Mouse (Mus musculus): ENCODE measurements at regions not wholly inside any gene's neighbourhood (a gene's known extent, or its start where the extent isn't known, plus 50 kb on each side); places are given as distances from the start of the nearest gene placed in this dataset.
A peak's percentile ranks its signal among the peaks of the same experiment; 100 is the strongest.

DNA sequence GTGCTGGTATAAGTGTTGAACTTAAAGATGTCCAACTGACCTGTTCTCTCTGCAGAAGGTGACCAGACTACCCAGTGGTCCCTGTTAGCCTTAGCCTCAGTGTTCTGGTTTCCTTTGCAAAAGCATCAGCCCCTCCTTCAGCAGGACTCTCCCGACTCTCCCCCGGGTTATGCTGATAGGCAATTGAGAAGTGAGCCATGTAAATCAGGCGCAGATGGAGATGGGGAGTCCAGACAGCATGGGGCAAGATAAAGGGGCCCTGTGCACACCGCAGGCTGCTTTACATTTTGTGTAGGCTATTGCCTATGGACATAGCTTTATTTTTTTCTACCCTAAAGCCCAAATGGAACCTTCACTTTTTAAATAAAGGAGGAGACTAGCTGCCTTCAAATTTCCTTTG, 213.0 kb downstream of the Med10 start:
- CTCF ChIA-PET, result no interaction called here
- DNase-seq (ENCODE audit: low read depth, low spot score) (no peak), ATAC-seq (no peak)
- in situ Hi-C loops (cut with MboI; ENCODE audit: low pct_unique_long_range_greater_than_20kb), result no loop called here
- no peak for TF ChIP-seq CTCF (IDR thresholded peaks at IDR 0.05)
- POLR2A ChIA-PET, result no interaction called here
- peaks cover 3% of the 10 kb centered on the region for H3K27me3 ChIP-seq

DNA sequence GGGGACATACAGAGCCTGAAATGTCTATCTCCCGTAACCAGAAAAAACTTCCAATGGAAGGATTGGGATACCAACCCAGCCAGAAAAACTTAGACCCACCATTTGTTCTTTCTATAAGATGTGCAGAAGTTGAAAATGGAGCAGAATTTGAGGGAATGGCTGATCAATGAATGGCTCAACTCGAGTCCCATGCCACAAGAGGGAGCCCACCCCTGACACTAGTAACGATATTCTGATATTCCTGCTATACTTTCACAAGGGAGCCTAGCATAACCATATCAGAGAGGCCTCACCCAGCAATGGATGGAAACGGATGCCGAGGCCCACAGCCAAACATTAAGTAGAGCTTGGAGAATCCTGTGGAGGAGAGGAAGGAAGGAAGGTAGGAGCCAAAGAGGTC, 215.3 kb downstream of the Med10 start:
- POLR2A ChIA-PET, result no interaction called here
- DNase-seq (ENCODE audit: low read depth, low spot score), result no peak
- ATAC-seq, result no peak
- TF ChIP-seq CTCF (IDR thresholded peaks at IDR 0.05), result peak; percentile 24
- in situ Hi-C loops (cut with MboI; ENCODE audit: low pct_unique_long_range_greater_than_20kb), result no loop called here
- CTCF ChIA-PET, result no interaction called here
- peaks cover 3% of the 10 kb centered on the region for H3K27me3 ChIP-seq

DNA sequence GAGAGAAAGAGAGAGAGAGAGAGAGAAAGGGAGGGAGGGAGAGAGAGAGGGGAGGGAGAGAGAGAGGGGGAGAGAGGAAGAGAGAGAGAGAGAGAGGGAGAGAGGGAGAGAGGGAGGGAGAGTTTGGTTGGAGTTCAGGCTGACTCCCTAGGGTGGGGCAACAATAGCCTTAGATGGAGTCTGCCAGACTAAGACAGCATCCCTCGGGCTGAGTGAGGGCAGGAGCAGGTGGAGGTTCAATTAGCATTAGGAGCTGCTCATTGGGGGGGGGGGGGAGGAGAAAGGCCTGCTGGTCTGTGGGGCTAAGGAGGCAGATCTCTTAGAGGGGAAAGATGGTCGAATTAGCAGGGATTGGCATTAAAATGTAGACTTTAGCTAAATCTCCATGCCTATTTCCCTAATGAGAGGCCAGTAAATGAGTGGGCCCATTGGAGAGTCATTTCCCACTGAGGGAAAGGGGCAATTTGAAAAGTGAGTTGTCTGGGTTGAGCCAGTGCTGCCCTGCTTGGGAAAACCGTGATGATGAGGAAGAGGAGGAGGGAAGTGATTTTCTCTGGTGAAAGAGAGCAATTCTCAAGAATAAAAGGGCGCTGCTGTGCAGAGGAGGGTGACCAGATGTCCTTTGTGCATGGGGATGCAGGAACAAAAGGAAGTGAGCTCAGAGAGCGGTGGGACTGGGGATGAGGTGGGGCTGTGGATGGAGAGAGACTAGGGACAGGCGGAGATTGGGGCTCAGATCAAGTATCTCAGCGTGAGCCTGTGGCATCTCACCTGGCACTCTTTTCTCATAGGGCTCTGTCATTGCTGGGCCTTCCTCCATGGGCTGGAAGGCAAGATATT, 218.0 kb downstream of the Med10 start:
- in situ Hi-C loops (cut with MboI; ENCODE audit: low pct_unique_long_range_greater_than_20kb), result no loop called here
- ATAC-seq (no peak), DNase-seq (ENCODE audit: low read depth, low spot score) (no peak)
- ChIA-PET CTCF (no interaction called here), POLR2A (no interaction called here)
- TF ChIP-seq CTCF (IDR thresholded peaks at IDR 0.05), result no peak
- no peaks in the 10 kb centered on the region for H3K27me3 ChIP-seq

DNA sequence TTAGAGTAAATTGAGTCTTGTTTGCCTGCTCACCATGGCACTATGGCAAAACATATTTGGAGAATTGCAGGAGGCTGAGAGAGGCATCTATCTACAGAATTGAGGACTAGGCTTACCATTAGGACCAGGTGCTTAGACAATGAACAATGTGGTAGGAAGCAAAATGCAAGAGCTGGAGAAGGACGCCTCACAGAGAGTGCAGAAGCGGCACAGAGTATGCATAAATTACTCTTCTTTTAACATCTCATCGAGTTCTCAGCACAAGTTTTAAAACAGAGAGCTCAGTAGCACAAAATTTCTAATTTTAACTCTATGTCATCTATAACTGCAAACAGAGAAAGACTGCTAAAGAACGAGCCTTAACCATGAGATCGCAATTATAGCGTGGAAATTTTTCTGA, 231.1 kb downstream of the Med10 start:
- no peak for TF ChIP-seq CTCF (IDR thresholded peaks at IDR 0.05)
- DNase-seq (ENCODE audit: low read depth, low spot score), result no peak
- CTCF ChIA-PET, result no interaction called here
- POLR2A ChIA-PET, result no interaction called here
- ATAC-seq, result no peak
- in situ Hi-C loops (cut with MboI; ENCODE audit: low pct_unique_long_range_greater_than_20kb), result no loop called here
- H3K27me3 ChIP-seq, result peaks cover 4% of the 10 kb centered on the region

DNA sequence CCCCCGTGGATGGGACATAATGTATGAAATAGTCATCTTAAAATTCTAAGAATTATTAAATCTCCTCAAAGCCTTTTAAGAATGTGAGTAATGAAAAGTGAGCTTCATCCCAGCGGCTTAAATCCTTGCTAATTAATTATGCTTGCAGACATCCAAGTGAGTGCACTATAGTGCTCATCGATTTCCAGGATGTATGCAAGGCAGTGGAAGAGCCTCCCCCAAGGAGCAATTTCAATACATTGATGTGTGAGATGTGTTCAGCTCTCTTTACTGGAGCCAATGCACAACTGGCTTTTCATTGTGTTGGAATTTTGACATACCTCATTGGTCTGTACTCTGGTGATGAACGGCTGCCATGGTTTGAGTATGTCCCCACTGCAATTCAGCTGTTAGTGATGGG, 231.6 kb downstream of the Med10 start:
- DNase-seq (ENCODE audit: low read depth, low spot score), result no peak
- CTCF ChIA-PET, result no interaction called here
- in situ Hi-C loops (cut with MboI; ENCODE audit: low pct_unique_long_range_greater_than_20kb), result no loop called here
- POLR2A ChIA-PET, result no interaction called here
- peaks cover 4% of the 10 kb centered on the region for H3K27me3 ChIP-seq
- no peak for TF ChIP-seq CTCF (IDR thresholded peaks at IDR 0.05)
- ATAC-seq, result no peak

DNA sequence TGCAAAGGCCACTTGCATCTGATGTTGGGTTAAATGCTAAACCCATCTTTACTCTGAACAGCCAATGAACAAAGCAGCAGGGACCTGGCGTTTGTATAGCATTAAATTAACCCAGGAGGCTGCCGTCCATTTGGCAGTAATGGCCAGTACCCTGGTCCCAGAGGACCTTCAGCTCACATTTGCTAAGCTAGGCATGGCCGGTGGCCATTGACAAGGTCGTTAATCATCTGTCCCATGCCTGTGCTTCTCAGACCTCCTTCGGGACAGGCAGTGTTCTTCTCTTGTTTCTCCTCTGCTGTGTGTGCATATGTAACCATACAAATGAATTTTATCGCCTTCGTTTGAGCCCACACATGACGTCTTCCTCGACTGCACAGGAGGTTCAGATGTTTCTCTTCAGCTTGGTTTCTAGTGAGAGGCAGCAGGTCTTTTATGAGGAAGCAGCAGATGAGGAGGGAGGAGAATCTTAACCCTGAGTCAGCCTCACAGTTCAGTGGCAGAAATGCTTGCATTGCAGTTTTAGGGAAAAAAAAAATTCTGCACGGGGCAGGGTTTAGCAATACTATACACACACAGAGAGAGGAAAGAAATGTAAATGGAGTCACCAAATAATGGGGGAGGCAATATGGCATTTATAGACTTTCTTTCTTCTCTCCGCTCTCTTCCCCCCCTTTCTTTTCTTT, 235.9 kb downstream of the Med10 start:
- ChIA-PET CTCF (no interaction called here), POLR2A (no interaction called here)
- in situ Hi-C loops (cut with MboI; ENCODE audit: low pct_unique_long_range_greater_than_20kb), result no loop called here
- H3K27me3 ChIP-seq, result peaks cover 4% of the 10 kb centered on the region
- DNase-seq (ENCODE audit: low read depth, low spot score) (no peak), ATAC-seq (no peak)
- no peak for TF ChIP-seq CTCF (IDR thresholded peaks at IDR 0.05)

DNA sequence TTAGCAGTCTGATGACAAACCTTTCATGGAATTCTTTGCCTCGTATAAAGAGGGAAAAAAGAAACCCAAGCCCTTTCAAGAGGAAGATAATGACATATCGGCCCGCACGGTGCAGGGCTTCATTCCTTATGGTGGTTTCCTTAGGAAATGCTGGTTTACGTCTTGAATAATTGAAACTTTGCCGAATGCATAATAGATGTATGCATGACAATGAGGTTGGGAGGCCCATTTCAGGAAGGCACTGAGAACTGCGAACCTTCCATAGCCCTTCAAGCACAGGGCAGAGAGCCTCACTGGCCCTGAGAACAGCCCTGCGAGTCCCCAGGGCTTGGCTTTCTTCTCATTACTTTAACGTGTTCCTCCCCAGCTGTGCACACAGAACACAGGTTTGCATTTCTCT, 255.7 kb downstream of the Med10 start:
- in situ Hi-C loops (cut with MboI; ENCODE audit: low pct_unique_long_range_greater_than_20kb), result no loop called here
- ChIA-PET POLR2A (no interaction called here), CTCF (no interaction called here)
- TF ChIP-seq CTCF (IDR thresholded peaks at IDR 0.05), result no peak
- no peaks in the 10 kb centered on the region for H3K27me3 ChIP-seq
- ATAC-seq, result no peak
- no peak for DNase-seq (ENCODE audit: low read depth, low spot score)

DNA sequence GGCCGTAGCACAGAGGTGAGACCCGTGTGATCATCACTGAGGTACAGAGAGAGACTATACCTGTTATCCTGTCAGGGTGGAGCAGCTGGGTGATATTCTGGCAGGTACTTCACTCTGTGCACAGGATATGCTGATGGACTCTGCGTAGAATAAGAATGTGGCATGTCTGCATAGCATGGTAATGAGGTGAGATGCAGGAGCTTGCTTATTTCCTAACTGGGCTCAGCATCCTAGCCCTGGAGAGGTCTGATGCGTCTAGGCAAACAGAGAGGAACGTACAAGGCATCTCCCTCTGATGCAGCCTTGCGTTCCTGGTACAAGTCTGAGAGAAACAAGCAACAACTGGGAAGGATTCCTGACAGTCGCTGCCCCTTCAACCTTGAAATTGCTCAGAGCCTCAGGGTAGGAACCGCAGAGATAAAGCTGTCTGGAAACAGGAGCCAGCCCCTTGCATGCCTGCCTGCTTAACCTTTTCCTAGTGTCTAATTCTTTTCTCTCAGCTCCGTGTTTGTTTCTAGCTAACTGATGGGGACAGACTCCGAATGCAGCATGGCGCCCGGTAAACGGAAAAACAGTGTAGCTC, 259.3 kb downstream of the Med10 start:
- DNase-seq (ENCODE audit: low read depth, low spot score) (peak; percentile 44), ATAC-seq (no peak)
- ChIA-PET CTCF (no interaction called here), POLR2A (no interaction called here)
- H3K27me3 ChIP-seq, result no peaks in the 10 kb centered on the region
- in situ Hi-C loops (cut with MboI; ENCODE audit: low pct_unique_long_range_greater_than_20kb), result no loop called here
- no peak for TF ChIP-seq CTCF (IDR thresholded peaks at IDR 0.05)

DNA sequence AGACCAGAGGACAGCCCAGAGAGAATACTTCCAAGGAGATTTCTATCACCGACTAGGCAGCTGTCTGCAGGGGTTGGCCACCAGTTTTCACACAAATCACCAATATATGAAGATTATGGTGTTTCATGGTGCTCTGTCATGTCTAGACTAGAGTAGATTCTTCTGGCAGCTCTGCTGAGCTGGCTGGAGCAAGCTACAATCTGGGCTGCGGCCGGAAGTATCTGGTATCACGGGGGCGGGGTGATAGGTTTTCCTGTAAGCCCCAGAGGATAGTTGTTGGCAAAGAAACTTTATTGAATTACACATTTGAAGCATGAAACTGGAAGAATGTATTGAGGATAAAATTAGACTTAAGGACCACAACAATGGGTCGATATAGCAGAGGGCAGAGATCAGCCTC, 271.5 kb downstream of the Med10 start:
- CTCF ChIA-PET, result no interaction called here
- no peak for ATAC-seq
- no peaks in the 10 kb centered on the region for H3K27me3 ChIP-seq
- in situ Hi-C loops (cut with MboI; ENCODE audit: low pct_unique_long_range_greater_than_20kb), result no loop called here
- no peak for DNase-seq (ENCODE audit: low read depth, low spot score)
- no peak for TF ChIP-seq CTCF (IDR thresholded peaks at IDR 0.05)
- POLR2A ChIA-PET, result no interaction called here

DNA sequence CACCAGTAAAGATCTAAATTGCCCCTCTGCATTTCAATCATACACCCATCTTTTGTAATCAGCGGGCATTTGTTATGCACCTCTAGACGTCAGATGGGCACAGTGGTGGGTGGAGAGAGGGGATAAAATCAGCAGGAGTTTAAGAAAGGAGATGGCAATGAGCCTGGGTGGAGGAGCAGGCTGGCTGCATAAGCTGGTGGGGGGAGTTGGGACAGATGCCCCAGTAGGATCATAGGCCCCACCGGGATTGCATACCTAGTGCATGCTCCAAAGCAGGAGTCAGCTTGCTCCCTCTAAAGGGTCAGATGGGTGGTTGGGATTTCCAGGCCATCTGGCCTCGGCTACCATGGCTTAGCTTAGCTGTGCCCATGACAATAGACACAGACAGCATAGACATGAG, 273.2 kb downstream of the Med10 start:
- ATAC-seq, result no peak
- CTCF ChIA-PET, result no interaction called here
- no peak for TF ChIP-seq CTCF (IDR thresholded peaks at IDR 0.05)

DNA sequence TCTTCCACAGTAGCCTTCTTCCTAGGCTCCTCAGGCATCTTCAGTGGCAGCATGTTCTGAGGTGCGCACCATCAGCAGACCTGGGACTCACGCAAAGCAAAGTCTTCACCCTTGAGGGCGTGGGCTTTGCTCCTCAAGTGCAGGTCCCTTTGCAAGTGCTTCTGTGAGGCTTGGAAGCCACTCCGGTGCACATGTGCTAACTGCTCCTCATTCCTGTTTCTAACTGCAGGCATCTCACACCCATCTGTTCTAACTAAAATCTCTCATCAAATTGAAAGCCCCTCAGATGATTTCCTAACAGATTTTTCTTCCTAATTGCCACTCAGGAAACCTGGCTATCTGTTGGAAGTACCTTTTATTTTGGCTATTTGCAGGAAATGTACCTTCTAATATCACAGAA, 278.9 kb downstream of the Med10 start:
- CTCF ChIA-PET, result interaction anchor here (1.3 kb wide), 1 partner anchor 12 kb away, joined by 5 read pairs; no protein-coding TSS in a partner anchor
- in situ Hi-C loops (cut with MboI; ENCODE audit: low pct_unique_long_range_greater_than_20kb), result no loop called here
- TF ChIP-seq CTCF (IDR thresholded peaks at IDR 0.05), result no peak
- ATAC-seq (no peak), DNase-seq (ENCODE audit: low read depth, low spot score) (no peak)
- peaks cover 6% of the 10 kb centered on the region for H3K27me3 ChIP-seq
- POLR2A ChIA-PET, result no interaction called here

More for the DNA sequence above, 273.2 kb downstream of the Med10 start:
- in situ Hi-C loops (cut with MboI; ENCODE audit: low pct_unique_long_range_greater_than_20kb), result no loop called here
- no peaks in the 10 kb centered on the region for H3K27me3 ChIP-seq
- no peak for DNase-seq (ENCODE audit: low read depth, low spot score)
- POLR2A ChIA-PET, result no interaction called here
